Mouse (Mus musculus): Measurements from ENCODE around the gene Timp4. TPM values are rescaled to one million over a fixed set of nuclear protein-coding genes. Genes with fewer than 3 reads are reported as not detected.

The Timp4 gene
- total and polyA plus RNA-seq, 3 experiments = not detected

GRCm38 (mm10) chr6:115278086-115278485, 26.1 kb upstream of the Timp4 start:
- no peak overlapping the region for H3K4me3 ChIP-seq (ENCODE audit: control insufficient read depth in 1 of 2, insufficient read depth in 1 of 2, low read depth in 2 of 2, low read length in 2 of 2)
- H3K27ac ChIP-seq (ENCODE audit: control insufficient read depth, low read depth, low read length) = no peak overlapping the region
- no peaks in the 10 kb centered on the region for H3K4me1 ChIP-seq (ENCODE audit: control insufficient read depth in 1 of 2, insufficient read depth in 2 of 2, low read length in 2 of 2)
- TF ChIP-seq MXI1 (IDR thresholded peaks at IDR 0.05; ENCODE audit: low read depth, low read length) = no peak
- no peak for TF ChIP-seq MAFK (IDR thresholded peaks at IDR 0.05; ENCODE audit: borderline replicate concordance, low read depth, low read length)
- TF ChIP-seq POLR2A (IDR thresholded peaks at IDR 0.05; ENCODE audit: control insufficient read depth in 1 of 2, insufficient read depth in 1 of 2, low read depth in 1 of 2, low read length in 2 of 2, poor library complexity in 1 of 2) = no peak
- TF ChIP-seq ZMIZ1 (IDR thresholded peaks at IDR 0.05; ENCODE audit: low read depth, low read length) = no peak
- TF ChIP-seq NRF1 (IDR thresholded peaks at IDR 0.05; ENCODE audit: insufficient read depth, low read depth, low read length, poor library complexity, severe bottlenecking) = no peak
- TF ChIP-seq TAL1 (IDR thresholded peaks at IDR 0.05; ENCODE audit: low read length) = no peak
- TF ChIP-seq MEF2A (IDR thresholded peaks at IDR 0.05; ENCODE audit: extremely low read depth, insufficient replicate concordance, low read depth, low read length, poor library complexity, severe bottlenecking) = no peak
- TF ChIP-seq ZC3H11A (IDR thresholded peaks at IDR 0.05; ENCODE audit: low read depth, low read length) = no peak
- TF ChIP-seq UBTF (IDR thresholded peaks at IDR 0.05; ENCODE audit: borderline replicate concordance, insufficient read depth, low read depth, low read length) = no peak
- DNase-seq (ENCODE audit: low read depth, low spot score) = peak; percentile 7
- no peak overlapping the region for H3K9ac ChIP-seq (ENCODE audit: control insufficient read depth, low read depth, low read length, poor library complexity, severe bottlenecking)
- no peaks in the 10 kb centered on the region; a peak in 1 of 4 replicates for H3K27me3 ChIP-seq (ENCODE audit: control insufficient read depth in 1 of 2, insufficient read depth in 2 of 2, low read length in 2 of 2)
- H3K9me3 ChIP-seq (replicated peaks; ENCODE audit: insufficient read depth, low read length) = no peaks in the 10 kb centered on the region
- no peaks in the 10 kb centered on the region for H3K79me2 ChIP-seq (ENCODE audit: control insufficient read depth, insufficient read depth, low read length, poor library complexity)
- no peaks in the 10 kb centered on the region for H3K36me3 ChIP-seq (ENCODE audit: control insufficient read depth in 1 of 2, insufficient read depth in 2 of 2, low read length in 2 of 2)

GRCm38 (mm10) chr6:115275116-115275815, 23.3 kb upstream of the Timp4 start:
- Histone ChIP-seq H3K79me2 (ENCODE audit: control insufficient read depth, insufficient read depth, low read length, poor library complexity) (no peaks in the 10 kb centered on the region), H3K4me3 (ENCODE audit: control insufficient read depth in 1 of 2, insufficient read depth in 1 of 2, low read depth in 2 of 2, low read length in 2 of 2) (no peak overlapping the region), H3K9me3 (replicated peaks; ENCODE audit: insufficient read depth, low read length) (no peaks in the 10 kb centered on the region), H3K27ac (ENCODE audit: control insufficient read depth, low read depth, low read length) (no peak overlapping the region), H3K4me1 (ENCODE audit: control insufficient read depth in 1 of 2, insufficient read depth in 2 of 2, low read length in 2 of 2) (no peaks in the 10 kb centered on the region), H3K9ac (ENCODE audit: control insufficient read depth, low read depth, low read length, poor library complexity, severe bottlenecking) (no peak overlapping the region), H3K27me3 (ENCODE audit: control insufficient read depth in 1 of 2, insufficient read depth in 2 of 2, low read length in 2 of 2) (no peaks in the 10 kb centered on the region; a peak in 1 of 4 replicates), H3K36me3 (ENCODE audit: control insufficient read depth in 1 of 2, insufficient read depth in 2 of 2, low read length in 2 of 2) (no peaks in the 10 kb centered on the region)
- TF ChIP-seq ZKSCAN1 (IDR thresholded peaks at IDR 0.05; ENCODE audit: low read depth, low read length) = no peak
- no peak for TF ChIP-seq EP300 (IDR thresholded peaks at IDR 0.05; ENCODE audit: low read depth in 1 of 2, low read length in 2 of 2)
- TF ChIP-seq ZMIZ1 (IDR thresholded peaks at IDR 0.05; ENCODE audit: low read depth, low read length) = no peak
- TF ChIP-seq USF2 (IDR thresholded peaks at IDR 0.05; ENCODE audit: borderline replicate concordance in 1 of 2, insufficient read depth in 1 of 2, low read depth in 1 of 2, low read length in 2 of 2) = no peak
- no peak for TF ChIP-seq RAD21 (IDR thresholded peaks at IDR 0.05; ENCODE audit: low read depth, low read length)
- TF ChIP-seq HCFC1 (IDR thresholded peaks at IDR 0.05; ENCODE audit: low read depth, low read length) = no peak
- no peak for TF ChIP-seq MYB (IDR thresholded peaks at IDR 0.05; ENCODE audit: low read depth, low read length)
- TF ChIP-seq BHLHE40 (IDR thresholded peaks at IDR 0.05; ENCODE audit: borderline replicate concordance, low read depth, low read length) = no peak
- TF ChIP-seq UBTF (IDR thresholded peaks at IDR 0.05; ENCODE audit: borderline replicate concordance, insufficient read depth, low read depth, low read length) = no peak
- TF ChIP-seq ZNF384 (IDR thresholded peaks at IDR 0.05; ENCODE audit: low read depth, low read length) = no peak
- TF ChIP-seq JUND (IDR thresholded peaks at IDR 0.05; ENCODE audit: low read depth, low read length) = no peak
- TF ChIP-seq SIN3A (IDR thresholded peaks at IDR 0.05; ENCODE audit: low read length) = no peak
- no peak for TF ChIP-seq POLR2A (IDR thresholded peaks at IDR 0.05; ENCODE audit: control insufficient read depth in 1 of 2, insufficient read depth in 1 of 2, low read depth in 1 of 2, low read length in 2 of 2, poor library complexity in 1 of 2)
- no peak for DNase-seq (ENCODE audit: low read depth, low spot score)

All from MEL (cell line).